Comparison of ENCODE assay signal across 24 mouse cellular contexts in the genomic region with DNA sequence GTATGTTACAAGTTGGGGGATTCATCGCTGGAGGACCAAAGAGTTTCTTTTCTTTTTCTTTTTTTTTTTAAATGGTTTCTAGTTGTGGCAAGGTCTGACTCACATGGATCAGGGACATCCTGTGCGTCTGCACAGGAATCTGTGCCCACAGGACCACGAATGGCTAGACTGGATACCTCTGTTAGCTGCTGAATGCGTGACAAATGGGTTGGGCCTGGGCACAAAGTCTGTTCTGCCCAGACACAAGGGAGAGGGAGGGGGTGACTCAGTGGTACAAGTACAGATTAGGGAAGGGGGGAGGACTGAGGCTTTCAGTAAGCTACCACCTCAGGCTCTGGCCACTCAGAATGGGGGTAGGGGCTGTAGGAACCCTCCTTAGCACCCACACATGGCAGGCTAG. TPM values are rescaled to one million over a fixed set of nuclear protein-coding genes. Genes with fewer than 3 reads are reported as not detected.
A peak's percentile ranks its signal among the peaks of the same experiment; 100 is the strongest.
DNase-seq lines count a peak whose midpoint lies in the region; ATAC-seq and TF ChIP-seq lines count a peak whose summit lies in the region.
"Had no signal": no experiment of that assay in that cellular context is flagged by ENCODE, and none has a peak within 500 bp of the region (broad histone marks: within the 10 kb centered on the region; RNA-seq: fewer than 3 reads in every experiment).

No protein-coding gene starts in this region.

- TF ChIP-seq CTCF in stomach, postnatal 0 days (IDR thresholded peaks at IDR 0.05; ENCODE audit: low read depth), result no peak

- peak overlapping the region; percentile 35 for H3K4me2 ChIP-seq in lung, embryonic 16.5 days (ENCODE audit: low read depth, low read length)
- no peak overlapping the region for H3K4me2 ChIP-seq in embryonic facial prominence, embryonic 12.5 days (replicated peaks)
- H3K4me2 ChIP-seq in stomach, postnatal 0 days (replicated peaks; ENCODE audit: low read depth), result 0 out of 2 replicates have a peak overlapping the region, but pooled peaks have one; percentile 24
- no peak overlapping the region for H3K4me2 ChIP-seq in forebrain, embryonic 15.5 days (replicated peaks)
- H3K4me2 ChIP-seq: heart, embryonic 13.5 days had no signal

- peaks cover 4% of the 10 kb centered on the region; the same call in 1 of the 2 replicates for H3K36me3 ChIP-seq in lung, embryonic 16.5 days (ENCODE audit: control insufficient read depth, insufficient read depth, low read length)
- H3K36me3 ChIP-seq in embryonic facial prominence, embryonic 12.5 days, result 0 out of 2 replicates have a peak, but pooled peaks cover 3% of the 10 kb centered on the region
- H3K36me3 ChIP-seq in stomach, postnatal 0 days (ENCODE audit: control insufficient read depth, insufficient read depth, low read length), result no peaks in the 10 kb centered on the region
- H3K36me3 ChIP-seq in forebrain, embryonic 15.5 days, result no peaks in the 10 kb centered on the region
- H3K36me3 ChIP-seq: midbrain, embryonic 10.5 days had no signal

- peak overlapping the region; percentile 21 for H3K9ac ChIP-seq in lung, embryonic 16.5 days (ENCODE audit: low read length)
- H3K9ac ChIP-seq in embryonic facial prominence, embryonic 12.5 days, result no peak overlapping the region
- no peak overlapping the region for H3K9ac ChIP-seq in stomach, postnatal 0 days (ENCODE audit: low read length)
- no peak overlapping the region for H3K9ac ChIP-seq in forebrain, embryonic 15.5 days (replicated peaks)
- H3K9ac ChIP-seq: heart, embryonic 13.5 days had no signal

- no peak overlapping the region for H3K4me3 ChIP-seq in lung, embryonic 16.5 days (ENCODE audit: low read length)
- no peak overlapping the region for H3K4me3 ChIP-seq in embryonic facial prominence, embryonic 12.5 days
- no peak overlapping the region for H3K4me3 ChIP-seq in stomach, postnatal 0 days (ENCODE audit: low read depth, low read length)
- no peak overlapping the region for H3K4me3 ChIP-seq in forebrain, embryonic 15.5 days
- H3K4me3 ChIP-seq: erythroblast, embryonic 14.5 days; heart, embryonic 13.5 days; midbrain, embryonic 10.5 days had no signal

- no peaks in the 10 kb centered on the region for H3K9me3 ChIP-seq in lung, embryonic 16.5 days (ENCODE audit: control insufficient read depth, low read length)
- H3K9me3 ChIP-seq in embryonic facial prominence, embryonic 12.5 days, result no peaks in the 10 kb centered on the region
- H3K9me3 ChIP-seq in stomach, postnatal 0 days (ENCODE audit: control insufficient read depth, low read length), result no peaks in the 10 kb centered on the region
- H3K9me3 ChIP-seq in forebrain, embryonic 15.5 days, result no peaks in the 10 kb centered on the region
- H3K9me3 ChIP-seq: heart, embryonic 13.5 days; midbrain, embryonic 10.5 days had no signal

- peaks cover 7% of the 10 kb centered on the region for H3K4me1 ChIP-seq in lung, embryonic 16.5 days (replicated peaks; ENCODE audit: control insufficient read depth, insufficient read depth, low read length)
- no peaks in the 10 kb centered on the region for H3K4me1 ChIP-seq in embryonic facial prominence, embryonic 12.5 days
- no peaks in the 10 kb centered on the region for H3K4me1 ChIP-seq in stomach, postnatal 0 days (replicated peaks; ENCODE audit: control insufficient read depth, insufficient read depth)
- H3K4me1 ChIP-seq in forebrain, embryonic 15.5 days, result no peaks in the 10 kb centered on the region

- ATAC-seq in lung, embryonic 16.5 days (ENCODE audit: low read depth), result no peak
- ATAC-seq in embryonic facial prominence, embryonic 12.5 days (ENCODE audit: insufficient number of reproducible peaks, insufficient read depth, low FRiP score, low TSS enrichment), result no peak
- peak; percentile 62 for ATAC-seq in stomach, postnatal 0 days (ENCODE audit: low FRiP score, low TSS enrichment)
- ATAC-seq in forebrain, embryonic 15.5 days (replicated peaks), result no peak
- ATAC-seq: forebrain, embryonic 14.5 days; hindbrain, postnatal 0 days had no signal

- 84% methylated on average over 4 of the region's 4 CpGs for WGBS in lung, embryonic 16.5 days
- WGBS in embryonic facial prominence, embryonic 12.5 days, result 83% methylated on average over 4 of the region's 4 CpGs
- WGBS in stomach, postnatal 0 days, result 68% methylated on average over 4 of the region's 4 CpGs
- WGBS in forebrain, embryonic 15.5 days, result 80% methylated on average over 4 of the region's 4 CpGs

- no peaks in the 10 kb centered on the region for H3K27me3 ChIP-seq in lung, embryonic 16.5 days (ENCODE audit: control insufficient read depth, insufficient read depth, low read depth, low read length)
- H3K27me3 ChIP-seq in embryonic facial prominence, embryonic 12.5 days, result no peaks in the 10 kb centered on the region
- H3K27me3 ChIP-seq in stomach, postnatal 0 days (ENCODE audit: control insufficient read depth, insufficient read depth, low read length), result no peaks in the 10 kb centered on the region
- no peaks in the 10 kb centered on the region for H3K27me3 ChIP-seq in forebrain, embryonic 15.5 days
- H3K27me3 ChIP-seq: heart, embryonic 13.5 days had no signal

- no peak for TF ChIP-seq EP300 in stomach, postnatal 0 days (optimal IDR thresholded peaks at IDR 0.05)

- H3K27ac ChIP-seq in lung, embryonic 16.5 days (ENCODE audit: low read length), result peak overlapping the region; percentile 91
- 0 out of 2 replicates have a peak overlapping the region, but pooled peaks have one; percentile 72 for H3K27ac ChIP-seq in embryonic facial prominence, embryonic 12.5 days
- H3K27ac ChIP-seq in stomach, postnatal 0 days (replicated peaks), result peak overlapping the region; percentile 84
- H3K27ac ChIP-seq in forebrain, embryonic 15.5 days (replicated peaks), result no peak overlapping the region
- H3K27ac ChIP-seq: heart, embryonic 13.5 days; hindbrain, postnatal 0 days; midbrain, embryonic 10.5 days had no signal

- DNase-seq in heart, adult 11 months, result peak; percentile 83
- DNase-seq in heart, adult 18-20 months, result no peak
- no peak for DNase-seq in lung, postnatal 14 days
- peak; percentile 38 for DNase-seq in stomach, postnatal 0 days (ENCODE audit: low spot score)
- DNase-seq: cerebellum, postnatal 10 days; gastrocnemius, postnatal 36 days; heart, postnatal 36 days; kidney, adult 9 months; lung, adult 2 months; right cerebral cortex, postnatal 25 days; thymus, postnatal 4 days had no signal

RNA-seq across cellular contexts. Expression of gene Gm10974, which starts 10.0 kb away (rescaled TPM):
- not detected for total RNA-seq in heart, adult 18-20 months (2021)
- polyA plus RNA-seq in lung, embryonic 16.5 days (2015; fragmentation: Nextera tagmentation; extraction: Ambion mirVana), result not detected in 2 replicates
- polyA plus RNA-seq in embryonic facial prominence, embryonic 12.5 days (2016; fragmentation: Nextera tagmentation; extraction: Ambion mirVana), result not detected in 2 replicates
- polyA plus RNA-seq in stomach, postnatal 0 days (2015; fragmentation: Nextera tagmentation; extraction: Ambion mirVana), result not detected in 2 replicates
- not detected in 2 replicates for polyA plus RNA-seq in forebrain, embryonic 15.5 days (2015; fragmentation: Nextera tagmentation; extraction: Ambion mirVana)
- total RNA-seq: ES-E14; gastrocnemius, postnatal 36 days; heart, postnatal 36 days; hindbrain, postnatal 0 days; layer of hippocampus, postnatal 25 days; left cerebral cortex, postnatal 36 days; liver, adult 2 months had no signal
- polyA plus RNA-seq: erythroblast, embryonic 14.5 days; forebrain, embryonic 14.5 days; heart, embryonic 13.5 days; hindbrain, postnatal 0 days; liver, adult 2 months; lung, adult 2 months; midbrain, embryonic 10.5 days; neural tube, embryonic 14.5 days had no signal

RNA-seq across cellular contexts. Expression of gene Lrrk1, which starts 12.4 kb away (rescaled TPM):
- 10 to 100 TPM in 1 of 2 experiments, 1 to 10 TPM in 1; 9.6 to 10.1 TPM for total RNA-seq in heart, adult 18-20 months (2021)
- polyA plus RNA-seq in lung, embryonic 16.5 days (2015; fragmentation: Nextera tagmentation; extraction: Ambion mirVana), result 29.3 and 30.5 TPM in 2 replicates
- 12.2 and 12.4 TPM in 2 replicates for polyA plus RNA-seq in embryonic facial prominence, embryonic 12.5 days (2016; fragmentation: Nextera tagmentation; extraction: Ambion mirVana)
- polyA plus RNA-seq in stomach, postnatal 0 days (2015; fragmentation: Nextera tagmentation; extraction: Ambion mirVana), result 8.5 and 9.2 TPM in 2 replicates
- polyA plus RNA-seq in forebrain, embryonic 15.5 days (2015; fragmentation: Nextera tagmentation; extraction: Ambion mirVana), result 2.2 and 2.6 TPM in 2 replicates

RNA-seq across cellular contexts. Expression of gene Aldh1a3, which starts 51.6 kb away (rescaled TPM):
- 1 to 10 TPM in 1 of 2 experiments, under 1 TPM in 1; 0.84 to 1.1 TPM for total RNA-seq in heart, adult 18-20 months (2021)
- polyA plus RNA-seq in lung, embryonic 16.5 days (2015; fragmentation: Nextera tagmentation; extraction: Ambion mirVana), result 1.5 and 1.7 TPM in 2 replicates
- 39.5 and 56.9 TPM in 2 replicates for polyA plus RNA-seq in embryonic facial prominence, embryonic 12.5 days (2016; fragmentation: Nextera tagmentation; extraction: Ambion mirVana)
- 7.7 and 9.6 TPM in 2 replicates for polyA plus RNA-seq in stomach, postnatal 0 days (2015; fragmentation: Nextera tagmentation; extraction: Ambion mirVana)
- 6.6 and 6.7 TPM in 2 replicates for polyA plus RNA-seq in forebrain, embryonic 15.5 days (2015; fragmentation: Nextera tagmentation; extraction: Ambion mirVana)
- polyA plus RNA-seq: erythroblast, embryonic 14.5 days had no signal

Comparison
In these comparisons a context has a peak if more than half of its experiments do, and no peak if none do; other contexts are left out.
1. DNase-seq: peak in heart, adult 11 months (single experiment) and stomach, postnatal 0 days (single experiment); none in heart, adult 18-20 months (0 of 2) and lung, postnatal 14 days (single experiment).
2. H3K4me2 ChIP-seq: peak in lung, embryonic 16.5 days (single experiment) and stomach, postnatal 0 days (single experiment); none in embryonic facial prominence, embryonic 12.5 days (single experiment) and forebrain, embryonic 15.5 days (single experiment).